Mouse (Mus musculus) embryo, embryonic 10 days (tissue): ENCODE measurements around the gene Hsd17b6.
A peak's percentile ranks its signal among the peaks of the same experiment; 100 is the strongest.
"Not testable (repeated sequence)": the region's sequence is repeated elsewhere in the genome, so short reads cannot be mapped to it uniquely, and the experiment has no call there.

Experiments used
- DNase-seq: peaks from one replicate; pipeline ENCODE4 v3.0.0-alpha.2; 2015; ENCODE audit warnings: low spot score

Hsd17b6 gene

DNA sequence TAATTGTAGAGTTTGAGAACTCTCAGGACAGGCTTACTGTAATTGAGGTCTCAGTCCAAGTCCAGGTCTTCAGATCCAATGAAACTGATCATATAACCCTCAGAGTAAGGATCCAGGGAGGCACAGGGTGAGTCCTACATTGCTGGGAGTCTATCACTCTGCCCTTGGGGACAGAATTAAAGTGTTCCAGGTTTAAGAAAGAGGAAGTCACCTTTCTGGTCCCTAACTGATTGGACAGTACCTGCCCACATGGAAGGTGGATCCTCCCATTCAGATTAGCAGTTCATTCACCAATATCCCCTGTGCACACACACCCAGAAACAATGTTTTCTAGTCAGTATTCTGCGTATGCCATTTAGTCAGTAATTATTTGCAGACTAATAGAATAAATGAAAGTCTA lies at the start of gene Hsd17b6:
Hsd17b6 (minus strand) TSS at position 166 of the 400 bp plus-strand sequence.
- DNase-seq = no peak

DNA sequence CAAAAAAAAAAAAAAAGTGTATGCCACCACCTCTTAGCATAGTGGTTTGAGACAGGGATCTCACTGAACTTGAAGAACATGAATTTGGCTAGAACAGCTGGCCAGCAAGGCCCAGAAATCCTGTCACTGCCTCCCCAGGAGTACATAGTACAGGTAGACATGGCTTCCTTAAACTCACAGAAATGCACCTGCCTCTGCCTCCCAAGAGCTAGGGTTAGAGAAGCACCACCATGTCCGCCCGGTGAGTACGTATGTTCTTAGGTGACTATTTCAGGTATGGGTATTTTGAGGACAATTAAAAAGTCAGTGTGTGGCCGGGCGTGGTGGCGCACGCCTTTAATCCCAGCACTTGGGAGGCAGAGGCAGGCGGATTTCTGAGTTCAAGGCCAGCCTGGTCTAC lies 45.6 kb upstream of the Hsd17b6 start:
- DNase-seq = no peak

DNA sequence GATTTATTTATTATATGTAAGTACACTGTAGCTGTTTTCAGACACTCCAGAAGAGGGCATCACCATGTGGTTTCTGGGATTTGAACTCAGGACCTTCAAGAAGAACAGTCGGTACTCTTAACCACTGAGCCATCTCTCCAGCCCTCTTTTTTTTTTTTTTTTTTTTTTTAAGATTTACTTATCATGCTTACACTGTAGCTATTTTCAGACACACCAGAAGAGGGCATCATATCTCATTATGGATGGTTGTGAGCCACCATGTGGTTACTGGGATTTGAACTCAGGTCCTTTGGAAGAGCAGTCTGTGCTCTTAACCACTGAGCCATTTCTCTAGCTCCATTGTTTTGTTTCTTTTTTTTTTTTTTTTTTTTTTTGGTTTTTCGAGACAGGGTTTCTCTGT lies 44.7 kb upstream of the Hsd17b6 start:
- not testable (repeated sequence) for DNase-seq

DNA sequence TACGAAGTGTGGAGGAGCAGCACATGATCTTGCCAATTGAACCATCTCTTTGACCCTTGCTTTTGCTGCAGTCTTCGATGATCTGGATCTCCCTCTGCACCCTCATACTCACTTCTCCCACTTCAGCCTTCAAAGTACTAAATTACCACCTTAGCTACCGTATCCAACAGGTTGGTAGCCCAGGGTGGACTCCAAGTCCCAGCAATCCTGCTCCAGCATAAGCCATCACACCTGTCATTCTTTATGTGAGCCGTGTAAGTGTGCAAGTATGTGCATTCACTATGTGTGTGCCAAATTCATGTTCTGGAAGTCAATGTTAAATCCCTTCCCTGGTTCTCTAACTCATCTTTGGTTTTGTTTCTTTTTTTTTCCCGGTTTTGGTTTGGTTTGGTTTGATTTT lies 44.2 kb upstream of the Hsd17b6 start:
- DNase-seq = no peak

DNA sequence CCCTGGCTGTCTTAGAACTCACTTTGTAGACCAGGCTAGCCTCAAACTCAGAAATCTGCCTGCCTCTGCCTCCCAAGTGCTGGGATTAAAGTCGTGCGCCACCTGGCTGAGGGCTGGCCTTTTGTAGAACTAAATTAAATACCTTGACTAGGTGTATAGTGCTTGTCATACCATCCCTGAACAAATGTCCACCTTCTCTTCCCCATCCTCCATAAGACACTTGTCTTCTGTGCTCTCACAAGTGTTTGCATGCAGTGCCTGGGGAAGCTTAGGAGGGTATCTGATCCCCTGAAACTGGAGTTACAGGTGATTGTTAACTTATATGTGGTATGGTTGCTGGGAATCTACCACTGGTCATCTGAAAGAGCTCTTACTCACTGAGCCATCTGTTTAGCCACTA lies 42.9 kb upstream of the Hsd17b6 start:
- no peak for DNase-seq

DNA sequence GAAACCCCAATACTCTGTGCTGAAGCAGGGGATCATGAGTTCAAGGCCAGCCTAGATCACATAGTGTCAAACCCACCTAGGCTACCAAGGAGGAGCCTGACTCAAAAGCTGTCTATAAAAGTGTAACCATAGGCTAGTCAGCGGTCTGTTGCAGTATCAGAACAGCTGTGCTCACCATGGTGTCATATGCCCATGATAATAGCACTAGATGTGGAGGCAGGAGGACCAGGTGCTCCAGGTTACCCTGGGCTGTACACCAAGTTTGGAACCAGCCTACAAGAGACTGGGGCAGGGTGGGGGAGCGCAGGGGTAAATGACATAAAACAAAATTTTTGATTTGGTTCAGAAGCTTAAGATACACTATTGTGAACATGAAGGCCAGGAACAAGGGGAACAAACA lies 42.3 kb upstream of the Hsd17b6 start:
- no peak for DNase-seq

DNA sequence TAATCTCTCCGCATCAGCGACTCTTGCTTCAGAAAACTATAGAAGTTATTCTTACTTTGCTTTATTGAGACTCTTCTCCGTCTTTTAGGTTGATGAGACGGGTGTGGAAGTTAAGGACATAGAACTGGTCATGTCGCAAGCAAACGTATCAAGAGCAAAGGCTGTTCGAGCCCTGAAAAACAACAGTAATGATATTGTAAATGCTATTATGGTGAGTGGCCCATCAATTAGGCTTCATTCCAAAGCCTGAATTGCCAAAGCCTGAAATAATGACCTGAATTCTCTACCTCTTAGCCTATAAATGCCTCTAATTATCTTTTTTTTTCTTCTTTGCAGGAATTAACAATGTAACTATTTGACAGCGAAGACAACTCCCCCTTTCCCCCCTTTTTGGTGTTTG lies 40.7 kb upstream of the Hsd17b6 start:
- DNase-seq = no peak

DNA sequence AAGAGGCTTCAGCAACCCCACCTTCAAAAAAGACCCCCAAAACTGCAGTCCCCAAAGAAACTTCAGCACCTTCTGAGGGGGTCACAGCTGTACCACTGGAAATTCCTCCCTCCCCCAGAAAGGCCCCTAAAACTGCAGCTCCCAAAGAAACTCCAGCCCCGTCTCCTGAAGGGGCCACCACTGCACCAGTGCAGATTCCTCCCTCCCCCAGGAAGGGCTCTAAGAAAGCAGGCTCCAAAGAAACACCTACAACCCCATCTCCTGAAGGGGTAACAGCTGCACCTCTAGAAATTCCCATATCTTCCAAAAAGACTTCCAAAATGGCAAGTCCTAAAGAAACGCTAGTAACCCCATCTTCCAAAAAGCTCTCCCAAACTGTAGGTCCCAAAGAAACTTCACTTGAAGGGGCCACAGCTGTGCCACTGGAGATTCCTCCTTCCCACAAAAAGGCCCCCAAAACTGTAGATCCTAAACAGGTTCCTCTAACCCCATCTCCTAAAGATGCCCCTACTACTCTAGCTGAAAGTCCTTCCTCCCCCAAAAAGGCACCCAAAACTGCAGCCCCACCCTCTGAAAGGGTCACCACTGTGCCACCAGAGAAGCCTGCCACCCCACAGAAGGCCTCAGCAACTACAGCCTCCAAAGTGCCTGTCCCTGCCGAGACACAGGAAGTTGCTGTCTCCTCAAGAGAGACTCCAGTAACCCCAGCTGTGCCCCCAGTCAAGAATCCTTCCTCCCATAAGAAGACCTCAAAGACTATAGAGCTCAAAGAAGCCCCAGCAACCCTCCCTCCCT lies 35.8 kb upstream of the Hsd17b6 start:
- DNase-seq = no peak

DNA sequence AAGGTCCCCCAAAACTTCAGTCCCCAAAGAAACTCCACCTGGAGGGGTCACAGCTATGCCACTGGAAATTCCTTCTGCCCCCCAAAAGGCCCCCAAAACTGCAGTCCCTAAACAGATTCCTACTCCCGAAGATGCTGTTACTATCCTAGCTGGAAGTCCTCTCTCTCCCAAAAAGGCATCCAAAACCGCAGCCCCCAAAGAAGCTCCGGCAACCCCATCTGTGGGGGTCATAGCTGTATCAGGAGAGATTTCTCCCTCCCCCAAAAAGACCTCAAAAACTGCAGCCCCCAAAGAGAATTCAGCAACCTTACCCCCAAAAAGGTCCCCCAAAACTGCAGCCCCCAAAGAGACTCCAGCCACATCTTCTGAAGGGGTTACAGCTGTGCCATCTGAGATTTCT lies 35.1 kb upstream of the Hsd17b6 start:
- no peak for DNase-seq

DNA sequence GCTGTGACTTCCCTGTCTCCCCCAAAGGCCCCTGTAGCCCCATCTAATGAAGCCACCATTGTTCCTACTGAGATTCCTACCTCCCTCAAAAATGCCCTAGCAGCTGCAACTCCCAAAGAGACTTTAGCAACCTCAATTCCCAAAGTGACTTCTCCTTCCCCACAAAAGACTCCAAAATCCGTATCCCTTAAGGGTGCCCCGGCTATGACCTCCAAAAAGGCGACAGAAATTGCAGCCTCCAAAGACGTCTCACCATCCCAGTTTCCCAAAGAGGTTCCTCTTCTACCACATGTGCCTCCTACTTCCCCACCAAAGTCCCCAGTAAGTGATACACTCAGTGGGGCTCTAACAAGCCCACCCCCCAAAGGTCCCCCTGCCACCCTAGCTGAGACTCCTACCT lies 34.2 kb upstream of the Hsd17b6 start:
- DNase-seq = no peak

DNA sequence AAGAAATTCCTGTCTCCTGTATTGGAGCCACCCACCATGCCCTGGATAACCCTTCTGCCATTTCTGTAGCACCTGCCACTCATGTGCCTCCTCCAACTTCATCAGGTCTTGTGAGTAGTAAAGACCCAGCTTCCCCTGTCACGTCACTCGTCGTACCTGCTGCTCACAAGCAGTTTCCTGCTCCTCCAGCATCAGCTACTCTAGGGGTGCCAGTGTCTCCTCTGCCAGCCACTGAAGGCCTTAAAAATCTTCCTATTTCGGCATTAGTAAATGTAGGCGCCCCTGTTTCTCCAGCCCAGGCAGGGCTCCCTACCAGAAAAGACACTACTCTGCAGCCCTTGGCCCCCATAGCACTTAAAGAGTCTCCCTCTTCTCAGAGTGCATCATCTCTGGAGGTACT lies 32.9 kb upstream of the Hsd17b6 start:
- DNase-seq = no peak

DNA sequence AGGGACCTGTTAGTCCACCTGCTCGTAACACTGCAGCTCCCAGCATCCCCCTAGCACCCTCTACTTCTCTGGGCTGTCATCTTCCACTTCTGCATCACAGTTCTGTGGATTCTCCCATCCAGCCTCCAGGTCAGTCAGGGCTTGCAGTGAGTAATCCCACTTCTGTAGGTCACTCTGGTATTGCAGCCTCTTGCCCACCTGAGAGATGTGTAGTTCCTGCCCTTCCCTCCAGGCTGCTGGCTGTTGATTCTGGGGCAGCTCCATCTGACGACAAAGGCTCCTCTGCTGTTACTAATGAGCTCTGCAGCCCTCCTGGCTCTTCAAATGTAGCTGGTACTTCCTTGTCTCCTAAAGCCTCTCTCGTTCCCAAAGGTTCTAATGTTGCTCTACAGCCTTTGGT lies 32.4 kb upstream of the Hsd17b6 start:
- DNase-seq = no peak

DNA sequence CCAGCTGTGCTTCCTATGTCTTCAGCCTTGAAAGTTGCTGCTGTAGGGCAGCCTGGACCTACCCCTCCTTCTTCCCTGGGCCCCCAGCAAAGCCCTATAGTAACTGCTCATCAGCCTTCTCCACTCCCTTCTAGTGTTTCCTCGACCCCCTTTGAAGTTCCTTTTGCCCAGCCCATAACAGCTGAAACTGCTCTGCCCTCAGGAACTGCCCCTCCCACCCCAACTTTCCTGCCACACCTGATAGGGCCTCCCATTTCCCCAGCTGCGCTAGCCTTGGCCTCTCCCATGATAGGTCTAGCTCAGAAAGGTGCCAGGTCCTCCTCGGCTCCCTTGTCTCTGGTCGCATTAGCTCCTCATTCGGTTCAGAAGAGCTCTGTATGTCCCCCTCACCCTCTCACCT lies 31.8 kb upstream of the Hsd17b6 start:
- DNase-seq = no peak

DNA sequence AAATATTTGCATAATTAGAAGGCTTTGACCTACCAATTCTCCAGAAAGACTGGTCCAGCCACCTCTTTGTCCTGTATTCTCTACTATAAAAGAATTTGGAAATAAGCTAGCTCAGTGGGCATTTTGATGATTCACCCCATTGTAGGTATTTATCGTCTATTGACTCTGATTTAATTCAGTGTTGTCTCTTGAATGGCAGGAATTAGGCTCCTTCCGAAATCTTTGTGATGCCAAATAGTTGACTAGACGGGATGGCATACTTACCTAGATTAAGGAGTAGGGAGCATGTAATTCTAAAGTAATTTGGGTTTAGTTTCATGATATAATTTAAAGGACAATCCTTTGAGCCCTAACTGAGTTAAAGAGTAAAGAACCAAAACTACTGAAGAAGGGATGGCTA lies 30.5 kb upstream of the Hsd17b6 start:
- no peak for DNase-seq

DNA sequence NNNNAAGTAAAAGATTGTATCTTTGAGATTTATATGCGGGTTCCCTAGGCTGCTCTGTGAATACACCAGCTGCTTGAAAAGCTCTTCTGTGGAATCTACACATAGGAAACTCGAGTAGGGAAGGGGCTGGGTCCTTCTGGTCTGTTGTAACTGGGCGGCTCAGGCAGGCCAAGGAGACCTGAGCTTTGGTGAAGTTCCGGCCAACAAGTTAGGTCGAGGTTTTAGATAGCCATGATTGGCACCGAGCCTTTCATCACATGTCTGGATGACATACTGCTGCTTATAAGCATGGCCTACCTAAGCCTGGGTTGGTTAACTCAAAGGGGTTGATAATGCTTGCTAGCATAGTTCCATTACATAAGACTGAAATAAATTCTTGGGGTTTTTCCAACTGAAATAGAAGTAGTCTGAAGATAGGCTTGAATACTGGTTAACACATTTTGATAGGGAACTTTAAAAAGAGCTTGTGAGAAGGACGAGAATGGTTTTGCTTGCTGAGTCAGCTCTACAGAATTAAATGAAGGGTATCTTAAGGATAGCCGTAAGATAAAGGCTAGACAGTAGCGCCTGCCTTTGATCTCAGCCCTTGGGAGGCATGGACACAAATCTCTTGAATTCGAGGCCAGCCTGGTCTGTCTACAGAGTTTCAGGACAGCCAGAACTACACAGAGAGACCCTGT lies 29.5 kb upstream of the Hsd17b6 start:
- peak; percentile 61 for DNase-seq

DNA sequence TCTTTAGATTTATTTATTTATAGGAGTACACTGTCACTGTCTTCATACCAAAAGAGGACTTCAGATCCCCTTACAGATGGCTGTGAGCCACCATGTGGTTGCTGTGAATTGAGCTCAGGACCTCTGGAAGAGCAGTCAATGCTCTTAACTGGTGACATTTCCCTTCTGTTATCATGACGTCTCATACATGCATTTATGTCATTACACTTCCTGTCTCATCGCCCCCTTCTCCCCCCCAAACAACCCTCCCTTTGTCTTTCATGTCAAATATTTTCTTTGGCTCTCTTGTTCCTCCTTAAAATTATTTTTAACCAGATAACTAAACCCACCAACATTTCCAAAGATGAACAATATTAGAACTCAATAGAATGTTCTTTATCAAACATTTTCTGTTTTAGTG lies 23.4 kb upstream of the Hsd17b6 start:
- DNase-seq = no peak

DNA sequence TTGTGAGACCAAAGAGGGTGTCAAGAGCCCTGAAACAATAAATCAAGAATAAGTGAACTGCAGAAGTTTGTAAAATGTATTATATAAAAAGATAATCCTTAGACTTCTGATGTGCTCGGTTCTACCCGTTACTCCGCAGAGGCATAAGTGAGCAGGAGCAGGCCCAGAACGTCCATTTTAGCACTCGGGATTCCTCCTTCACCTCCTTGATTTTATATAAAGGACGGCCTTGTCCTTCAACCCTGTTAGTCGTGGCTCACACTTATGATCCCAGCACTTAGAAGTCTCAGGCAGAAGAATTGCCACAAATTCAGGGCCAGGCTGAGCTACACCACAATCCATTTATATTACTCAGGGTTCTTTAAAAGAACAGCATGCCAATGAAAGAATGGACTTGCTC lies 22.5 kb upstream of the Hsd17b6 start:
- DNase-seq = no peak

DNA sequence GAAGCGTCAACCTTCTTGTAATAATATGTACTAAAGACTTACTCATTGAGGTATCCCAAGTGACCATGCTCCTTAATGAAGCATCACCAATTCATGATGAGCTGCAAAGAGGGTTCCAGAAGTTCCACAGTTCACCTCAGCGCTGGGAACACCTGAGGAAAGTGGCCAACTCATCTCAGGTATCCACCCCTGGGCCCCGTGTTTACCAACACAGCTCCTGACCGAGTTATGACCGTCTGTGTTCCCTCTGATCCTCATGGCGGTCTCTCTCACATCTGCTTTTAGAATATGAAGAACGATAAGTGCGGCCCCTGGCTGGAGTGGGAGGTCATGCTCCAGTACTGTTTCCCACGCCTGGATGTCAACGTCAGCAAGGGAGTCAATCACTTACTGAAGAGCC lies 16.1 kb upstream of the Hsd17b6 start:
- no peak for DNase-seq

DNA sequence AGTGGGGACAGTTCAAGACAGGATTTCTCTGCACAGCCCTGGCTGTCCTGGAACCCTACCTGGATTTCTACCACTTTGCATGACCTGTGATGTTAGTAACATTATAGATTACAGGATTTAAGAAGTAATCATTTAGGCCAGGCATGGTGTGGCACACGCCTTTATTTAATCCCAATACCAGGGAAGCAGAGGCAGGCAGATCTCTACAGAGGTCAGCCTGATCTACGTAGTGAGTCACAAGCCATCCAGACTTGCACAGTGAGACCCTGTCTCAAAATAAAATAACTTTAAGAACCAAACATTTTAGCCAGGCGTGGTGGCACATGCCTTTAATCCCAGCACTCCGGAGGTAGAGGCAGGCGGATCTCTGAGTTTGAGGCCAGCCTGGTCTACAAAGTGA lies 14.8 kb upstream of the Hsd17b6 start:
- DNase-seq = no peak

DNA sequence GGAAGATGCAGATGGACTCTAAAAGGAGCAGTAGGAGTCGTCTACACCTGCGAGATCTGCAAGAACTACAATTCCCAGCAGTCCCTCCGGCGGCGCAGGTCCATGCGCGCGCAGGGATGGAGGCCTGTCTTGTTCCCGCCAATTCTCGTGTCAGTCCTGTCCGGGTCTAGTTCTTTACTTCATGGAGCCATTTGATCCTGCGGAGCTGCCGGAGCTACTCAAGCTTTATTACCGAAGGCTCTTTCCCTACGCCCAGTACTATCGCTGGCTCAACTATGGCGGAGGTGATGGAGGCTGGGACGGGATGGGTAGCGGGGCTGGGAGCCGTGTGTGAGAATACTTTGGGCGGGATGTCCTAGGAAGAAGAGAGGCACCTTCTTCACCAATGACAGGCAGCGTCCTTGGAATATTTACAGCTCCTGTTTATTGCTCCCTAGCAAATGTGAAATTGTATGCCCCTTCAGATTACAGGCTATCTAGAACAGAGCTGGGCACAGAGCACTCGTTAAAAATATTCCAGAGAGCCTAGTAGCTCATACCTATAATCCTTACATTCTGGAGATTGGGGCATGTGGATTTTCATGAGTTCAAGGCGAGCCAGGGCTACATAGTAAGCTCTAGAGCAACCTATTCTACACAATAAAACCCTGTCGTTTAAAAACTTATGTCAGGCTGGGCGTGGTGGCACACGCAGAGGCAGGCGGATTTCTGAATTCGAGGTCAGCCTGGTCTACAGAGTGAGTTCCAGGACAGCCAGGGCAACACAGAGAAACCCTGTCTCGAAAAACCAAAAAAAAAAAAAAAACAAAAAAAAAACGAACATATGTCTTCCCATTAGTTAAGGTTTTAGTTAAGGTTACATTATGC lies 7.9 kb upstream of the Hsd17b6 start, which contains the start of gene Prim1:
Prim1 (plus strand) TSS at position 101 of the 867 bp plus-strand sequence.
- DNase-seq = peak; percentile 95

DNA sequence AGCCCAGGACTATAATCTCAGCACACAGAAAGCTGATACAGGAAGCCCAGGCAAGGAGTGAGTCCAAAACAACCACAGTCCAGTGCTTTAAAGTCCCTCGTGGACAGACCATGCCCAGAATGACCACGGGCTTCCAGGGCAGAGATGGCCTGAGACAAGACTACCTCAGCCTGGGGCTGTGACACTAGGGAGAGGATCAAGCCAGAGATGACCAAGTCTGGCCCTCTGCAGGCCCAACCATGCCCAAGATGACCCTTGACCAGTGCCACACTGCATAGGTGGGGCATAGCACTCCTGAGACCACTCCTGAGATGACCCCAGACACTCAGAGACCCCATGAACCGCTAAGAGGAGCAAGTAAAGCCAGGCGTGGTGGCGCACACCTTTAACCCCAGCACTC lies 2.3 kb upstream of the Hsd17b6 start:
- DNase-seq = no peak

DNA sequence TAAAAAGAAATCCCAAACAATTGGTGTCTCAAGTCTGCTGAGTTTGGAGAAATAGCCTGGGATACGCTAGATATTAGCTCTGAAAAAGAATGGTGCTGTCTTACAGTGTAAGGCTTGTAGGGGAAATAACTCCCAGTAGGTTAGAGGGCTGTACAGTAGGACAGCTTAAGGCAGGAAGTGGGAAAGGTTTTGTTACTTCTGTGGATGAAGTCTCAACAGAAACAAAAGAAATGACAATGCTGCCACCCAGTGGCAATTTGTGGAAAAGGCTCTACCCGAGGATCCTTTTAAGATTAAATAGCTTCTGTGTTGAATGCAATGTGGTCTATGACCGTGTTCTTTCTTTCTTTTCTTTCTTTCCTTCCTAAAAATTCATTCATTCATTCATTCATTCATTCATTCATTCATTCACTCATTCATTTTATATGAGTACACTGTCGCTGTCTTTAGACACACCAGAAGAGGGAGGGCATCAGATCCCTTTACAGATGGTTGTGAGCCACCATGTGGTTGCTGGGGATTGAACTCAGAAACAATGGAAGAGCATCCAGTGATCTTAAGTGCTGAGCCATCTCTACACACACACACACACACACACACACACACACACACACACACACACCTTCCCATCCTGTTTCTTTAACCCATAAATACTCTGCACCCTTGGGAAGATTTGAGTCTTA lies 937 bp upstream of the Hsd17b6 start:
- DNase-seq = peak; percentile 81
